Comparison of ENCODE assay signal across 20 mouse cellular contexts in the genomic region with DNA sequence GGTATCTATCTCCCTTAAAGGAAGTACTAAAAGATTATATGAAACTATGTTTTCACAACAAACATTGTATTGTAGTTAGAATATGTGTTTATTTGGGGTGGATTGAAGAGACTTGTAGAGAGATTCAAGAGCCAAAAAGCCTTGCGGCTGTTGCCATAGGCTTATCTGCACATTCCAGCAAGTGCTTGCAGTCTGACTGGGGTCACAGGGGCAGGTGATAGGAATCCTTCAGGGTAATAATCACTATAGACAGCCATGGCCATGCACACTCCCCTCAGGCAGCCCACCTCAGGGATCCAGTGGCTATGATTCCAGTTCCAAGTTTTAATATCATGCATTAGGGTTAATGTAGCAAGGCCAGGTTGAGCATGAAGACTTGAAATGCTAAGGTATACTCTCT.
DNase-seq lines count a peak whose midpoint lies in the region; ATAC-seq and TF ChIP-seq lines count a peak whose summit lies in the region.
"Had no signal": no experiment of that assay in that cellular context is flagged by ENCODE, and none has a peak within 500 bp of the region (broad histone marks: within the 10 kb centered on the region; RNA-seq: fewer than 3 reads in every experiment).

No protein-coding gene starts in this region.

- H3K9me3 ChIP-seq in liver, embryonic 14.5 days (ENCODE audit: control insufficient read depth, low read length), result no peaks in the 10 kb centered on the region
- H3K9me3 ChIP-seq in stomach, embryonic 15.5 days, result no peaks in the 10 kb centered on the region
- H3K9me3 ChIP-seq: embryonic facial prominence, embryonic 12.5 days; forebrain, embryonic 15.5 days; G1E; heart, embryonic 15.5 days; hindbrain, embryonic 15.5 days had no signal

- H3K79me2 ChIP-seq in heart, adult 2 months (replicated peaks; ENCODE audit: control insufficient read depth, insufficient read depth, low read length), result no peaks in the 10 kb centered on the region

- no peak for TF ChIP-seq CTCF in heart, adult 2 months (IDR thresholded peaks at IDR 0.05)
- no peak for TF ChIP-seq CTCF in liver, embryonic 14.5 days (IDR thresholded peaks at IDR 0.05; ENCODE audit: low read depth)

- no peaks in the 10 kb centered on the region for H3K4me1 ChIP-seq in heart, adult 2 months (ENCODE audit: control insufficient read depth, insufficient read depth, low read length)
- peaks cover 10 to 16% of the 10 kb centered on the region in 2 experiments for H3K4me1 ChIP-seq in liver, embryonic 14.5 days (replicated peaks; ENCODE audit: control insufficient read depth in 2 of 2, insufficient read depth in 2 of 2, low read length in 1 of 2)
- no peaks in the 10 kb centered on the region for H3K4me1 ChIP-seq in stomach, embryonic 15.5 days
- H3K4me1 ChIP-seq: embryonic facial prominence, embryonic 12.5 days; heart, embryonic 15.5 days had no signal

- no peak overlapping the region for H3K4me3 ChIP-seq in heart, adult 2 months
- no peak overlapping the region for H3K4me3 ChIP-seq in liver, embryonic 14.5 days (ENCODE audit: insufficient read depth in 1 of 2, low read depth in 2 of 2, low read length in 2 of 2)
- no peak overlapping the region for H3K4me3 ChIP-seq in stomach, embryonic 15.5 days (replicated peaks)
- H3K4me3 ChIP-seq: embryonic facial prominence, embryonic 12.5 days; forebrain, embryonic 15.5 days; heart, embryonic 15.5 days; hindbrain, embryonic 15.5 days had no signal

- no peak overlapping the region for H3K9ac ChIP-seq in heart, adult 2 months (ENCODE audit: low read depth, low read length)
- H3K9ac ChIP-seq in liver, embryonic 14.5 days (replicated peaks), result 0 out of 2 replicates have a peak overlapping the region, but pooled peaks have one; percentile 18
- no peak overlapping the region for H3K9ac ChIP-seq in stomach, embryonic 15.5 days
- H3K9ac ChIP-seq: embryonic facial prominence, embryonic 12.5 days; forebrain, embryonic 15.5 days; heart, embryonic 15.5 days; hindbrain, embryonic 15.5 days had no signal

- H3K4me2 ChIP-seq in liver, embryonic 14.5 days (ENCODE audit: low read depth), result no peak overlapping the region
- no peak overlapping the region for H3K4me2 ChIP-seq in stomach, embryonic 15.5 days
- H3K4me2 ChIP-seq: embryonic facial prominence, embryonic 12.5 days; forebrain, embryonic 15.5 days; heart, embryonic 15.5 days; hindbrain, embryonic 15.5 days had no signal

- H3K27ac ChIP-seq in heart, adult 2 months, result no peak overlapping the region
- H3K27ac ChIP-seq in liver, embryonic 14.5 days, result no peak overlapping the region
- no peak overlapping the region for H3K27ac ChIP-seq in stomach, embryonic 15.5 days
- H3K27ac ChIP-seq: embryonic facial prominence, embryonic 12.5 days; forebrain, embryonic 15.5 days; heart, embryonic 15.5 days; hindbrain, embryonic 15.5 days had no signal

- peak; percentile 91 for ATAC-seq in liver, embryonic 14.5 days (ENCODE audit: insufficient read depth)
- peak; percentile 47; the same call in 1 of the 2 replicates for ATAC-seq in stomach, embryonic 15.5 days (ENCODE audit: insufficient read depth, low FRiP score, low read depth)
- ATAC-seq: CD4-positive, CD25-positive, alpha-beta regulatory T cell, adult 4 months; forebrain, embryonic 15.5 days had no signal

- WGBS in heart, adult 2 months, result 57% methylated on average over 1 of the region's 1 CpGs
- 43% methylated on average over 1 of the region's 1 CpGs for WGBS in liver, embryonic 14.5 days (ENCODE audit: insufficient replicate concordance)
- 71% methylated on average over 1 of the region's 1 CpGs for WGBS in stomach, embryonic 15.5 days

- no peaks in the 10 kb centered on the region for H3K36me3 ChIP-seq in heart, adult 2 months (ENCODE audit: control insufficient read depth, insufficient read depth, low read length)
- H3K36me3 ChIP-seq in liver, embryonic 14.5 days (replicated peaks; ENCODE audit: control insufficient read depth, insufficient read depth, low read depth), result no peaks in the 10 kb centered on the region
- no peaks in the 10 kb centered on the region for H3K36me3 ChIP-seq in stomach, embryonic 15.5 days
- H3K36me3 ChIP-seq: embryonic facial prominence, embryonic 12.5 days; forebrain, embryonic 15.5 days; G1E; heart, embryonic 15.5 days; hindbrain, embryonic 15.5 days had no signal

- no peaks in the 10 kb centered on the region for H3K27me3 ChIP-seq in heart, adult 2 months (ENCODE audit: control insufficient read depth, insufficient read depth, low read length)
- no peaks in the 10 kb centered on the region for H3K27me3 ChIP-seq in liver, embryonic 14.5 days (ENCODE audit: control insufficient read depth, insufficient read depth, low read length)
- H3K27me3 ChIP-seq in stomach, embryonic 15.5 days (replicated peaks), result no peaks in the 10 kb centered on the region
- H3K27me3 ChIP-seq: embryonic facial prominence, embryonic 12.5 days; forebrain, embryonic 15.5 days; heart, embryonic 15.5 days; hindbrain, embryonic 15.5 days had no signal

- no peak for TF ChIP-seq POLR2A in heart, adult 2 months (IDR thresholded peaks at IDR 0.05; ENCODE audit: insufficient read depth, low read depth, low read length)

- DNase-seq in heart, adult 11 months, result peak; percentile 56
- no peak for DNase-seq in heart, adult 2 months
- DNase-seq in liver, result peak; percentile 62
- DNase-seq in liver, embryonic 14.5 days (ENCODE audit: low read depth in 3 of 3, low spot score in 3 of 3), result peak in 2 of 3 experiments; percentile 30 to 41
- no peak for DNase-seq in cerebellum, adult 8-10 months
- no peak for DNase-seq in urinary bladder, postnatal 10 days (ENCODE audit: low spot score)
- DNase-seq: adrenal gland, adult 8-10 months; adrenal gland, postnatal 36 days; B cell, adult 2 months; cerebellum, adult 2 months; cerebellum, postnatal 14 days; gastrocnemius, postnatal 14 days; heart, postnatal 14 days had no signal

- no peak for TF ChIP-seq EP300 in heart, adult 2 months (IDR thresholded peaks at IDR 0.05; ENCODE audit: insufficient read depth, low read depth, low read length)
- TF ChIP-seq EP300 in liver, embryonic 14.5 days (IDR thresholded peaks at IDR 0.05; ENCODE audit: low read depth), result peak; percentile 74

- intact Hi-C loops in heart, adult 2 months (cut with DNase I), result no loop called here

Comparison
In these comparisons a context has a peak if more than half of its experiments do, and no peak if none do; other contexts are left out.
1. DNase-seq: peak in heart, adult 11 months (single experiment), liver (single experiment) and liver, embryonic 14.5 days (2 of 3); none in heart, adult 2 months (0 of 2), cerebellum, adult 8-10 months (single experiment) and urinary bladder, postnatal 10 days (single experiment).